Mouse (Mus musculus) lung, embryonic 15.5 days (tissue): ENCODE data around the gene Ier5. TPM values are rescaled to one million over a fixed set of nuclear protein-coding genes. Genes with fewer than 3 reads are reported as not detected.
A peak's percentile ranks its signal among the peaks of the same experiment; 100 is the strongest.

Experiments
- ATAC-seq: fragments of 200-750 bp; cut with Nextera tagmentation; 2 replicates; pipeline ENCODE4 v1.8.0; 2017; ENCODE audit warnings: moderate number of reproducible peaks, borderline replicate concordance; ENCODE audit not compliant: low FRiP score, low TSS enrichment; ENCODE audit errors: extremely low read depth
- H3K27ac ChIP-seq: fragments of 300-500 bp; sonication (generic); 2 replicates; pipeline ENCODE4 v1.5.1; 2015; ENCODE audit warnings: moderate library complexity, mild to moderate bottlenecking, inconsistent platforms
- H3K27me3 ChIP-seq: fragments of 300-500 bp; sonication (generic); 2 replicates; pipeline ENCODE4 v1.6.1; 2015; ENCODE audit warnings: inconsistent platforms
- H3K36me3 ChIP-seq: fragments of 300-500 bp; sonication (generic); 2 replicates; pipeline ENCODE4 v1.6.1; 2015; ENCODE audit warnings: inconsistent platforms
- H3K4me1 ChIP-seq: fragments of 300-500 bp; sonication (generic); 2 replicates; pipeline ENCODE4 v1.6.1; 2015; ENCODE audit warnings: inconsistent platforms
- H3K4me2 ChIP-seq: fragments of 300-500 bp; sonication (generic); 2 replicates; pipeline ENCODE4 v1.6.1; 2015; ENCODE audit warnings: inconsistent platforms, mild to moderate bottlenecking, moderate library complexity
- H3K4me3 ChIP-seq: fragments of 300-500 bp; sonication (generic); 2 replicates; pipeline ENCODE4 v1.5.1; 2015; ENCODE audit warnings: mild to moderate bottlenecking, inconsistent platforms
- H3K9ac ChIP-seq: fragments of 300-500 bp; sonication (generic); 2 replicates; pipeline ENCODE4 v1.6.1; 2015; ENCODE audit warnings: inconsistent platforms
- H3K9me3 ChIP-seq: fragments of 300-500 bp; sonication (generic); 2 replicates; pipeline ENCODE4 v1.6.1; 2016; ENCODE audit warnings: inconsistent platforms
- WGBS: fragments of 180-500 bp; shearing (Covaris S2); methylation state at CpG from one replicate; pipeline ENCODE4 v1.1.7; 2015; 5-methylcytosine and 5-hydroxymethylcytosine counted together
- polyA plus RNA-seq: library from polyadenylated mRNA; unstranded; fragments of >200 nt; fragmentation: Nextera tagmentation; extraction: Ambion mirVana; gene quantifications from 2 replicates; pipeline ENCODE4 v1.2.1, GENCODE M21; 2015

Gene Ier5
- polyA plus RNA-seq, 1 experiment from 2014 or later = 7.0 TPM

- H3K4me1 ChIP-seq = peaks cover 54% of the 10 kb centered on the region
- H3K27me3 ChIP-seq = no peaks in the 10 kb centered on the region
- H3K4me3 ChIP-seq = no peak overlapping the region
- H3K9me3 ChIP-seq = no peaks in the 10 kb centered on the region
- ATAC-seq = no peak
- 36% methylated on average over 7 of the region's 7 CpGs for WGBS
- H3K9ac ChIP-seq = no peak overlapping the region
- no peak overlapping the region; the same call in 1 of the 2 replicates for H3K27ac ChIP-seq
- no peaks in the 10 kb centered on the region for H3K36me3 ChIP-seq
- H3K4me2 ChIP-seq = no peak overlapping the region
Measured at GRCm38 (mm10) chr1:155071287-155071876, 28.1 kb downstream of the Ier5 start.

- H3K9me3 ChIP-seq = no peaks in the 10 kb centered on the region
- H3K4me1 ChIP-seq = peaks cover 54% of the 10 kb centered on the region
- WGBS = 70% methylated on average over 5 of the region's 5 CpGs
- no peaks in the 10 kb centered on the region for H3K36me3 ChIP-seq
- no peak for ATAC-seq
- no peak overlapping the region for H3K4me2 ChIP-seq
- H3K27ac ChIP-seq = no peak overlapping the region; the same call in 1 of the 2 replicates
- H3K9ac ChIP-seq = no peak overlapping the region
- H3K4me3 ChIP-seq = no peak overlapping the region
- no peaks in the 10 kb centered on the region for H3K27me3 ChIP-seq
Measured at GRCm38 (mm10) chr1:155070561-155071286, 28.7 kb downstream of the Ier5 start.

- peak; percentile 9; the same call in 1 of the 2 replicates for ATAC-seq
- Histone ChIP-seq H3K27ac (peak overlapping the region; percentile 42), H3K9ac (no peak overlapping the region)
Measured at GRCm38 (mm10) chr1:155069696-155070095, 29.7 kb downstream of the Ier5 start.

GRCm38 (mm10) chr1:155066196-155066595, 33.2 kb downstream of the Ier5 start:
- Histone ChIP-seq H3K9ac (no peak overlapping the region), H3K36me3 (no peaks in the 10 kb centered on the region), H3K27ac (no peak overlapping the region), H3K4me2 (no peak overlapping the region), H3K4me1 (peaks cover 19% of the 10 kb centered on the region), H3K4me3 (no peak overlapping the region), H3K9me3 (no peaks in the 10 kb centered on the region), H3K27me3 (no peaks in the 10 kb centered on the region)
- WGBS = 72% methylated on average over 5 of the region's 5 CpGs
- ATAC-seq = no peak

More at GRCm38 (mm10) chr1:155069696-155070095, 29.7 kb downstream of the Ier5 start:
- no peaks in the 10 kb centered on the region for H3K9me3 ChIP-seq
- WGBS = 23% methylated on average over 7 of the region's 7 CpGs
- peaks cover 49% of the 10 kb centered on the region for H3K4me1 ChIP-seq
- no peak overlapping the region for H3K4me2 ChIP-seq
- H3K36me3 ChIP-seq = no peaks in the 10 kb centered on the region
- no peak overlapping the region for H3K4me3 ChIP-seq
- no peaks in the 10 kb centered on the region for H3K27me3 ChIP-seq

GRCm38 (mm10) chr1:155065068-155065701, 34.3 kb downstream of the Ier5 start:
- H3K4me1 ChIP-seq = peaks cover 12% of the 10 kb centered on the region
- 57% methylated on average over 11 of the region's 11 CpGs for WGBS
- no peak for ATAC-seq
- H3K27ac ChIP-seq = no peak overlapping the region
- H3K27me3 ChIP-seq = no peaks in the 10 kb centered on the region
- no peak overlapping the region for H3K4me3 ChIP-seq
- no peak overlapping the region for H3K9ac ChIP-seq
- no peaks in the 10 kb centered on the region for H3K9me3 ChIP-seq
- H3K4me2 ChIP-seq = no peak overlapping the region
- no peaks in the 10 kb centered on the region for H3K36me3 ChIP-seq

- H3K27ac ChIP-seq = no peak overlapping the region
- no peak overlapping the region for H3K4me3 ChIP-seq
- no peak for ATAC-seq
- whole genome bisulfite sequencing = 64% methylated on average over 4 of the region's 4 CpGs
- no peak overlapping the region for H3K4me2 ChIP-seq
- no peaks in the 10 kb centered on the region for H3K36me3 ChIP-seq
- no peaks in the 10 kb centered on the region for H3K27me3 ChIP-seq
- H3K9me3 ChIP-seq = no peaks in the 10 kb centered on the region
- peaks cover 11% of the 10 kb centered on the region for H3K4me1 ChIP-seq
- no peak overlapping the region for H3K9ac ChIP-seq
Measured at GRCm38 (mm10) chr1:155064649-155065048, 34.8 kb downstream of the Ier5 start.

- no peak for ATAC-seq
- no peak overlapping the region for H3K4me2 ChIP-seq
- peaks cover 12% of the 10 kb centered on the region; the same call in 1 of the 2 replicates for H3K4me1 ChIP-seq
- H3K9ac ChIP-seq = no peak overlapping the region
- no peak overlapping the region for H3K27ac ChIP-seq
- no peak overlapping the region for H3K4me3 ChIP-seq
- H3K27me3 ChIP-seq = no peaks in the 10 kb centered on the region
- H3K9me3 ChIP-seq = no peaks in the 10 kb centered on the region
- 83% methylated on average over 5 of the region's 5 CpGs for WGBS
- no peaks in the 10 kb centered on the region for H3K36me3 ChIP-seq
Measured at GRCm38 (mm10) chr1:155064111-155064510, 35.3 kb downstream of the Ier5 start.

- WGBS = 92% methylated on average over 4 of the region's 4 CpGs
- H3K27ac ChIP-seq = no peak overlapping the region
- no peak for ATAC-seq
- no peaks in the 10 kb centered on the region for H3K27me3 ChIP-seq
- no peak overlapping the region for H3K9ac ChIP-seq
- no peaks in the 10 kb centered on the region for H3K9me3 ChIP-seq
- no peak overlapping the region for H3K4me2 ChIP-seq
- no peak overlapping the region for H3K4me3 ChIP-seq
- no peaks in the 10 kb centered on the region for H3K36me3 ChIP-seq
- peaks cover 21% of the 10 kb centered on the region; the same call in 1 of the 2 replicates for H3K4me1 ChIP-seq
Measured at GRCm38 (mm10) chr1:155062963-155063362, 36.5 kb downstream of the Ier5 start.

- H3K9me3 ChIP-seq = no peaks in the 10 kb centered on the region
- H3K4me1 ChIP-seq = peaks cover 21% of the 10 kb centered on the region; the same call in 1 of the 2 replicates
- H3K36me3 ChIP-seq = no peaks in the 10 kb centered on the region
- H3K27ac ChIP-seq = no peak overlapping the region
- no peaks in the 10 kb centered on the region for H3K27me3 ChIP-seq
- no peak for ATAC-seq
- H3K9ac ChIP-seq = no peak overlapping the region
- no peak overlapping the region for H3K4me3 ChIP-seq
- WGBS = 85% methylated on average over 7 of the region's 7 CpGs
- H3K4me2 ChIP-seq = no peak overlapping the region
Measured at GRCm38 (mm10) chr1:155062057-155062456, 37.4 kb downstream of the Ier5 start.

GRCm38 (mm10) chr1:155060832-155061801, 38.3 kb downstream of the Ier5 start:
- Histone ChIP-seq H3K27me3 (no peaks in the 10 kb centered on the region), H3K4me1 (peaks cover 26% of the 10 kb centered on the region), H3K9me3 (no peaks in the 10 kb centered on the region), H3K36me3 (no peaks in the 10 kb centered on the region), H3K27ac (no peak overlapping the region), H3K4me3 (no peak overlapping the region), H3K9ac (no peak overlapping the region), H3K4me2 (no peak overlapping the region)
- ATAC-seq = peak; percentile 56; the same call in 1 of the 2 replicates
- WGBS = 66% methylated on average over 17 of the region's 17 CpGs

- no peaks in the 10 kb centered on the region for H3K36me3 ChIP-seq
- no peak overlapping the region for H3K9ac ChIP-seq
- no peaks in the 10 kb centered on the region for H3K27me3 ChIP-seq
- no peak for ATAC-seq
- no peaks in the 10 kb centered on the region for H3K9me3 ChIP-seq
- no peak overlapping the region for H3K4me2 ChIP-seq
- H3K27ac ChIP-seq = no peak overlapping the region
- H3K4me1 ChIP-seq = peaks cover 34% of the 10 kb centered on the region
- H3K4me3 ChIP-seq = no peak overlapping the region
- 59% methylated on average over 5 of the region's 5 CpGs for WGBS
Measured at GRCm38 (mm10) chr1:155060261-155060660, 39.2 kb downstream of the Ier5 start.
